Mouse (Mus musculus) liver, embryonic 16.5 days (tissue): ENCODE data around the gene Dnajb5. TPM values are rescaled to one million over a fixed set of nuclear protein-coding genes. Genes with fewer than 3 reads are reported as not detected.

Experiments used
- ATAC-seq: fragments of 200-750 bp; cut with Nextera tagmentation; 2 replicates; pipeline ENCODE4 v1.8.0; 2017; ENCODE audit warnings: low read depth, mild to moderate bottlenecking, moderate number of reproducible peaks, moderate library complexity
- H3K27ac ChIP-seq: fragments of 300-500 bp; sonication (generic); 2 replicates; pipeline ENCODE4 v1.5.1; 2014; ENCODE audit warnings: mild to moderate bottlenecking, low read length
- H3K27me3 ChIP-seq: fragments of 300-500 bp; sonication (generic); 2 replicates; pipeline ENCODE4 v1.6.1; 2014; ENCODE audit warnings: low read depth, low read length, mixed read lengths; ENCODE audit not compliant: control insufficient read depth, insufficient read depth
- H3K36me3 ChIP-seq: fragments of 300-500 bp; sonication (generic); 2 replicates; pipeline ENCODE4 v1.6.1; 2014; ENCODE audit warnings: mild to moderate bottlenecking; ENCODE audit not compliant: control insufficient read depth, insufficient read depth
- H3K4me1 ChIP-seq: fragments of 300-500 bp; sonication (generic); 2 replicates; pipeline ENCODE4 v1.6.1; 2014; ENCODE audit warnings: low read depth, low read length, mixed read lengths; ENCODE audit not compliant: control insufficient read depth
- H3K4me2 ChIP-seq: fragments of 300-500 bp; sonication (generic); 2 replicates; pipeline ENCODE4 v1.6.1; 2014; ENCODE audit warnings: low read depth, low read length, mixed read lengths
- H3K4me3 ChIP-seq: fragments of 300-500 bp; sonication (generic); 2 replicates; pipeline ENCODE4 v1.5.1; 2014; ENCODE audit warnings: low read depth, mild to moderate bottlenecking, low read length
- H3K9ac ChIP-seq: fragments of 300-500 bp; sonication (generic); 2 replicates; pipeline ENCODE4 v1.6.1; 2014; ENCODE audit warnings: low read depth, low read length
- H3K9me3 ChIP-seq: fragments of 300-500 bp; sonication (generic); replicated peaks from 2 replicates; pipeline ENCODE4 v1.6.1; 2016; ENCODE audit warnings: low read length; ENCODE audit not compliant: control insufficient read depth
- WGBS: fragments of 180-500 bp; shearing (Covaris S2); extraction: QIAGEN DNeasy Blood & Tissue Kit; methylation state at CpG from one replicate; pipeline ENCODE4 v1.1.7; 2014; ENCODE audit not compliant: insufficient replicate concordance; 5-methylcytosine and 5-hydroxymethylcytosine counted together
- polyA plus RNA-seq: library from polyadenylated mRNA; unstranded; fragments of >200 nt; fragmentation: Nextera tagmentation; extraction: Ambion mirVana; gene quantifications from 2 replicates; pipeline ENCODE4 v1.2.1, GENCODE M21; 2015

Dnajb5 gene
- polyA plus RNA-seq, 1 experiment from 2014 or later: 1.5 TPM

- Histone ChIP-seq H3K4me1 (peaks cover under 1% of the 10 kb centered on the region; the same call in 1 of the 2 replicates), H3K9me3 (no peaks in the 10 kb centered on the region), H3K27ac (no peak overlapping the region), H3K4me3 (no peak overlapping the region), H3K9ac (no peak overlapping the region), H3K4me2 (no peak overlapping the region), H3K36me3 (no peaks in the 10 kb centered on the region), H3K27me3 (peaks cover 5% of the 10 kb centered on the region)
- no peak for ATAC-seq
- WGBS: 75% methylated on average over 3 of the region's 3 CpGs
These were observed 5.6 kb downstream of the Dnajb5 start for GRCm38 (mm10) chr4:42955200-42955599.

DNA sequence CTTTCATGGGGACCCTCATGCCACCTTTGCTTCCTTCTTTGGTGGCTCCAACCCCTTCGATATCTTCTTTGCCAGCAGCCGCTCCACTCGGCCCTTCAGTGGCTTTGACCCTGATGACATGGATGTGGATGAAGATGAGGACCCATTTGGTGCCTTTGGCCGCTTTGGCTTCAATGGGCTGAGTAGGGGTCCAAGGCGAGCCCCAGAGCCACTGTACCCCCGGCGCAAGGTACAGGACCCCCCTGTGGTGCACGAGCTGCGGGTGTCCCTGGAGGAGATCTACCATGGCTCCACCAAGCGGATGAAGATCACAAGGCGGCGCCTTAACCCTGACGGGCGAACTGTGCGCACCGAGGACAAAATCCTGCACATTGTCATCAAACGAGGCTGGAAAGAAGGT is 7.0 kb downstream of the Dnajb5 start:
- no peaks in the 10 kb centered on the region for H3K36me3 ChIP-seq

GRCm38 (mm10) chr4:42957306-42957705 is 7.7 kb downstream of the Dnajb5 start:
- WGBS: 66% methylated on average over 11 of the region's 11 CpGs

More for the DNA sequence above, 7.0 kb downstream of the Dnajb5 start:
- Histone ChIP-seq H3K4me2 (no peak overlapping the region), H3K27ac (no peak overlapping the region), H3K9me3 (no peaks in the 10 kb centered on the region), H3K4me3 (no peak overlapping the region), H3K27me3 (no peaks in the 10 kb centered on the region), H3K4me1 (no peaks in the 10 kb centered on the region), H3K9ac (no peak overlapping the region)
- ATAC-seq: no peak
- WGBS: 71% methylated on average over 17 of the region's 17 CpGs

DNA sequence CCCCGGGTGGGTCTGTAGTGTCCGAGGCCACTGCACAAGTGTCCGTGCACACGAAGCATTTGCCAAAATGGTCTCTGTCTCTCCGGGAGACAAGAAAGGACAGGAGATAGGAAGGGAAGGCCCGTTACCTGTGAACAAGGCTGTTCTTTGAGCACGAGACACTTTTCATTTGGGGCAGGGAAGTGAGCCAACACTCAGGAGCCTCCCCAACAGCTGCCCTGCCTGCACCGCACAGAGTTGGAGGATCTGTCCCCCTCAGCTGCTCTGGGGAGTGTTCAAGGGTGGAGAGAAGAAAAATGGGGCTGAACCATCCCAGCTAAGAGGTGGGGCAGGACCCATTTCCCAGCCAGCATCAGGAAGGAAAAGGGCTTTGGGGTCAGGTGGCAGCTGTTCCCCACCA is 8.4 kb downstream of the Dnajb5 start:
- ATAC-seq: no peak
- H3K4me2 ChIP-seq: no peak overlapping the region

More at GRCm38 (mm10) chr4:42957306-42957705, 7.7 kb downstream of the Dnajb5 start:
- Histone ChIP-seq H3K27ac (no peak overlapping the region), H3K9me3 (no peaks in the 10 kb centered on the region), H3K36me3 (no peaks in the 10 kb centered on the region), H3K9ac (no peak overlapping the region), H3K4me2 (no peak overlapping the region), H3K4me1 (no peaks in the 10 kb centered on the region), H3K27me3 (no peaks in the 10 kb centered on the region), H3K4me3 (no peak overlapping the region)
- no peak for ATAC-seq

DNA sequence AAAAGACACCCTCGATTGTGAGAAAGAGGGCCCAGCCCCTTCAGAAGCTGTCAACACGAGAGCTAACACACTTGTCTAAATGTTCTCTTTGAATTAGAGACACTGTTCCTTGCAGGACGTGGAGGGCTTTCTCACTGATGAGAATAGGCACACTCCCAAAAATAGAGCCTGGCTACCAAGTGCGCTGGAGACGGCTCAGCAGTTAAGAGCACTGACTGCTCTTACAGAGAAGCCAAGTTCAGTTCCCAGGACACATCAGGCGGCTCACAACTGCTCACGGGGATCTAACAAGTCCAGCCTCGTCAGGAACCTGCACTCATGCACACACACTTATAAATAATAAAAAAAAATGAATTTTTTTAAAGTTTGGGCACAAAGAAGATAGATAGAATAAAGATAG is 9.3 kb downstream of the Dnajb5 start:
- Histone ChIP-seq H3K9ac (no peak overlapping the region), H3K27ac (no peak overlapping the region), H3K4me3 (no peak overlapping the region), H3K27me3 (no peaks in the 10 kb centered on the region), H3K4me1 (no peaks in the 10 kb centered on the region), H3K4me2 (no peak overlapping the region), H3K36me3 (no peaks in the 10 kb centered on the region), H3K9me3 (no peaks in the 10 kb centered on the region)
- WGBS: 55% methylated on average over 8 of the region's 8 CpGs
- no peak for ATAC-seq

More for the DNA sequence above, 8.4 kb downstream of the Dnajb5 start:
- Histone ChIP-seq H3K9ac (no peak overlapping the region), H3K4me1 (no peaks in the 10 kb centered on the region), H3K27me3 (no peaks in the 10 kb centered on the region), H3K9me3 (no peaks in the 10 kb centered on the region), H3K27ac (no peak overlapping the region), H3K36me3 (no peaks in the 10 kb centered on the region), H3K4me3 (no peak overlapping the region)
- WGBS: 73% methylated on average over 8 of the region's 8 CpGs

DNA sequence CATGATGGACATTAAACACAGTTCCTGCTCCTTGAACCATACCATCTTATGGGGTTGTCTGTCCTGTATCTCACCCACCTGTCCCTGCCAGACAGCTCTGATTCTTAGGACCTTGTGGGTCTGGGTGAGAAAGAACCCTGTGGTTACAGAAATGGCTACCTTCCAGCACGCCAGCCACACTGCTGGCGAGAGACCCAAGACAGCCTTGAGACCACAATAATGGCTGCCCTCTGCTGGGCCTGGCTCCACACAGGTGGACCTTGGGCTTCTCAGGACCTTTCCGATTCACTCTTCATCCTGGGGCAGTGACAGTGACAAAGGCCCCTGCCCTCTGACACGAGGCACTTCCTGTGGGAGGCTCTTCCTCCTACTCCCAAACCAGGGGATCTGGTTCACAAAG is 9.8 kb downstream of the Dnajb5 start:
- Histone ChIP-seq H3K9me3 (no peaks in the 10 kb centered on the region), H3K9ac (no peak overlapping the region), H3K4me1 (no peaks in the 10 kb centered on the region), H3K4me2 (no peak overlapping the region), H3K4me3 (no peak overlapping the region), H3K27ac (no peak overlapping the region), H3K36me3 (no peaks in the 10 kb centered on the region), H3K27me3 (no peaks in the 10 kb centered on the region)
- 47% methylated on average over 4 of the region's 4 CpGs for WGBS
- ATAC-seq: no peak

GRCm38 (mm10) chr4:42961592-42961991 is 12.0 kb downstream of the Dnajb5 start:
- no peak overlapping the region for H3K27ac ChIP-seq
- no peak for ATAC-seq
- H3K27me3 ChIP-seq: no peaks in the 10 kb centered on the region
- no peaks in the 10 kb centered on the region for H3K36me3 ChIP-seq
- no peak overlapping the region for H3K4me3 ChIP-seq
- H3K9ac ChIP-seq: no peak overlapping the region
- WGBS: 25% methylated on average over 4 of the region's 4 CpGs
- H3K9me3 ChIP-seq: no peaks in the 10 kb centered on the region
- no peaks in the 10 kb centered on the region; the same call in none of the 2 replicates for H3K4me1 ChIP-seq
- no peak overlapping the region for H3K4me2 ChIP-seq

DNA sequence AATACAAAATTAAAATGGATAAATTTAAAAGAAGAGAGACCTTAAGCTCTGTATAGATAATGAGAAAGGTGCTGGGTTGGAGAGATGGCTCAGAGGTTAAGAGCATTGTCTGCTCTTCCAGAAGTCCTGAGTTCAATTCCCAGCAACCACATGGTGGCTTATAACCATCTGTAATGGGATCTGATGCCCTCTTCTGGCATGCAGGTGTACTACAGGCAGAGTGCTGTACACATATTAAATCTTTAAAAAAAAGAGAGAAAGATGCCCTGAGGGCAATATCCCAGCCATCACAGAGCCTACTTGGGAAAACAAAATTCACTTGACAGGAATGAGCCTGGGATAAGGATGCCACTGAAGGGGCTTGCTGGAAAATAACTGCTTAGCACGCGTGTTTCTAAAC is 13.9 kb downstream of the Dnajb5 start:
- Histone ChIP-seq H3K4me3 (no peak overlapping the region), H3K27ac (no peak overlapping the region), H3K36me3 (no peaks in the 10 kb centered on the region), H3K9me3 (no peaks in the 10 kb centered on the region), H3K4me2 (no peak overlapping the region), H3K27me3 (no peaks in the 10 kb centered on the region), H3K9ac (no peak overlapping the region), H3K4me1 (no peaks in the 10 kb centered on the region; the same call in none of the 2 replicates)
- whole genome bisulfite sequencing: 85% methylated on average over 2 of the region's 2 CpGs
- no peak for ATAC-seq

DNA sequence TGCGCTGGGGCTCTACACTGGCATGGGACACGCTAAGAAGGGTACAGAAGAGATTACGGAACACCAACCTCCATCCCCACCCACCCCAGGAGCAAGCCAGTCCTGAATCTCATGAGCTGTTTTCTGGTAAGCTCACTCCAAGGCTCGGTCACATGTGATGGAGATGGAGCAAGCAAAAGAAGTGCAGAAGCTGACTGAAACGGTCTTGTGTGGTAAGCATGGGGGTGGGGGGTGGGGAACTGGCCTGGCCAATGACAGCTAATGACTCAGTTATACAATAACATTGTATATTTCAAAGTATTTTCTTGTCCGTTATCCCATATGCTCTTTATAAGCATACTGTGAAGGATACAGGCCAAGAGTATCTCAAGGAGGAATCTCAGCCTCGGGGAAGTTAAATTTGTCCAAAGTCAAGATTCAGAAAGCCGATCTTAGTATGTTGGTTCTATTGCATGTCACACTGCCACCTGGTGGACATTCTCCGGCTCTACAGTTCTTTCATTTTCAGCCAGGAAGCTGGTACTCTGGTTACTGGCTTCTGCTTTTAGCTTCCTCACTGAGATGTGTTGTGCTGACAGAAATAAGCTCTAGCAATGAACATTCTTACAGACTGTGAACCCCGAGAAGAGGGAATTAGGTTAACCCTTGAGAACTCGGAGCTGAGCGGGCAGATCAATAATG is 15.6 kb downstream of the Dnajb5 start:
- Histone ChIP-seq H3K27me3 (no peaks in the 10 kb centered on the region), H3K4me3 (no peak overlapping the region), H3K27ac (no peak overlapping the region), H3K9me3 (no peaks in the 10 kb centered on the region), H3K4me1 (no peaks in the 10 kb centered on the region; the same call in none of the 2 replicates), H3K4me2 (peak overlapping the region; percentile 37), H3K9ac (no peak overlapping the region), H3K36me3 (no peaks in the 10 kb centered on the region)
- peak; percentile 45; the same call in 1 of the 2 replicates for ATAC-seq
- 12% methylated on average over 12 of the region's 12 CpGs for WGBS
